Mouse (Mus musculus): ENCODE measurements at regions not wholly inside any gene's neighbourhood (a gene's known extent, or its start where the extent isn't known, plus 50 kb on each side); places are given as distances from the start of the nearest gene placed in this dataset.
"Not testable (repeated sequence)": the region's sequence is repeated elsewhere in the genome, so short reads cannot be mapped to it uniquely, and the experiment has no call there.

GRCm38 (mm10) chr14:47920638-47921347 is 199.8 kb upstream of the Peli2 start:
- DNase-seq (ENCODE audit: low read depth, low spot score): no peak

GRCm38 (mm10) chr14:47921811-47922277 is 198.8 kb upstream of the Peli2 start:
- no peak for DNase-seq (ENCODE audit: low read depth, low spot score)

GRCm38 (mm10) chr14:47926416-47926815 is 194.2 kb upstream of the Peli2 start:
- no peak for DNase-seq (ENCODE audit: low read depth, low spot score)

GRCm38 (mm10) chr14:47935401-47935800 is 185.2 kb upstream of the Peli2 start:
- no peak for DNase-seq (ENCODE audit: low read depth, low spot score)

GRCm38 (mm10) chr14:47937081-47937651 is 183.5 kb upstream of the Peli2 start:
- no peak for DNase-seq (ENCODE audit: low read depth, low spot score)

GRCm38 (mm10) chr14:47939781-47940590 is 180.6 kb upstream of the Peli2 start:
- no peak for DNase-seq (ENCODE audit: low read depth, low spot score)

- DNase-seq (ENCODE audit: low read depth, low spot score): no peak
Measured at GRCm38 (mm10) chr14:47942671-47943070, 178.0 kb upstream of the Peli2 start.

GRCm38 (mm10) chr14:47944595-47944994 is 176.0 kb upstream of the Peli2 start:
- no peak for DNase-seq (ENCODE audit: low read depth, low spot score)

GRCm38 (mm10) chr14:47951041-47951440 is 169.6 kb upstream of the Peli2 start:
- DNase-seq (ENCODE audit: low read depth, low spot score): no peak

GRCm38 (mm10) chr14:47958171-47958570 is 162.5 kb upstream of the Peli2 start:
- no peak for DNase-seq (ENCODE audit: low read depth, low spot score)

- DNase-seq (ENCODE audit: low read depth, low spot score): no peak
Measured at GRCm38 (mm10) chr14:47959366-47960280, 161.0 kb upstream of the Peli2 start.

- DNase-seq (ENCODE audit: low read depth, low spot score): not testable (repeated sequence)
Measured at GRCm38 (mm10) chr14:47964806-47965205, 155.8 kb upstream of the Peli2 start.

- DNase-seq (ENCODE audit: low read depth, low spot score): no peak
Measured at GRCm38 (mm10) chr14:47969871-47970270, 150.8 kb upstream of the Peli2 start.

- DNase-seq (ENCODE audit: low read depth, low spot score): not testable (repeated sequence)
Measured at GRCm38 (mm10) chr14:47973161-47973560, 147.5 kb upstream of the Peli2 start.

GRCm38 (mm10) chr14:47982993-47983740 is 137.5 kb upstream of the Peli2 start:
- no peak for DNase-seq (ENCODE audit: low read depth, low spot score)

GRCm38 (mm10) chr14:47986483-47986882 is 134.1 kb upstream of the Peli2 start:
- DNase-seq (ENCODE audit: low read depth, low spot score): no peak

GRCm38 (mm10) chr14:47986941-47987340 is 133.7 kb upstream of the Peli2 start:
- DNase-seq (ENCODE audit: low read depth, low spot score): no peak

- DNase-seq (ENCODE audit: low read depth, low spot score): no peak
Measured at GRCm38 (mm10) chr14:47987392-47988075, 133.1 kb upstream of the Peli2 start.

GRCm38 (mm10) chr14:47988131-47988530 is 132.5 kb upstream of the Peli2 start:
- DNase-seq (ENCODE audit: low read depth, low spot score): no peak

GRCm38 (mm10) chr14:47989315-47989714 is 131.3 kb upstream of the Peli2 start:
- DNase-seq (ENCODE audit: low read depth, low spot score): peak; percentile 9

Measured in retina, postnatal 7 days (tissue).